Mouse (Mus musculus) midbrain, embryonic 15.5 days (tissue): ENCODE results near the gene Hs2st1. TPM values are rescaled to one million over a fixed set of nuclear protein-coding genes. Genes with fewer than 3 reads are reported as not detected.

Experiments used
- ATAC-seq: fragments of 200-750 bp; cut with Nextera tagmentation; replicated peaks from 2 replicates; pipeline ENCODE4 v1.8.0; 2017; ENCODE audit warnings: moderate TSS enrichment
- H3K27ac ChIP-seq: fragments of 300-500 bp; sonication (generic); 2 replicates; pipeline ENCODE4 v1.5.1; 2015; ENCODE audit warnings: mild to moderate bottlenecking, inconsistent platforms
- H3K27me3 ChIP-seq: fragments of 300-500 bp; sonication (generic); replicated peaks from 2 replicates; pipeline ENCODE4 v1.6.1; 2015; ENCODE audit warnings: inconsistent platforms
- H3K36me3 ChIP-seq: fragments of 300-500 bp; sonication (generic); replicated peaks from 2 replicates; pipeline ENCODE4 v1.6.1; 2015; ENCODE audit warnings: inconsistent platforms
- H3K4me1 ChIP-seq: fragments of 300-500 bp; sonication (generic); 2 replicates; pipeline ENCODE4 v1.6.1; 2015; ENCODE audit warnings: inconsistent platforms
- H3K4me2 ChIP-seq: fragments of 300-500 bp; sonication (generic); 2 replicates; pipeline ENCODE4 v1.6.1; 2015; ENCODE audit warnings: inconsistent platforms, mild to moderate bottlenecking, moderate library complexity
- H3K4me3 ChIP-seq: fragments of 300-500 bp; sonication (generic); 2 replicates; pipeline ENCODE4 v1.5.1; 2015; ENCODE audit warnings: mild to moderate bottlenecking, inconsistent platforms
- H3K9ac ChIP-seq: fragments of 300-500 bp; sonication (generic); 2 replicates; pipeline ENCODE4 v1.6.1; 2015; ENCODE audit warnings: mild to moderate bottlenecking, inconsistent platforms
- H3K9me3 ChIP-seq: fragments of 300-500 bp; sonication (generic); 2 replicates; pipeline ENCODE4 v1.6.1; 2016; ENCODE audit warnings: inconsistent platforms
- WGBS: fragments of 180-500 bp; shearing (Covaris S2); methylation state at CpG from one replicate; pipeline ENCODE4 v1.1.7; 2015; ENCODE audit warnings: mixed read lengths; 5-methylcytosine and 5-hydroxymethylcytosine counted together
- polyA plus RNA-seq: library from polyadenylated mRNA; unstranded; fragments of >200 nt; fragmentation: Nextera tagmentation; extraction: Ambion mirVana; gene quantifications from 2 replicates; pipeline ENCODE4 v1.2.1, GENCODE M21; 2015

The Hs2st1 gene
- polyA plus RNA-seq, 1 experiment from 2014 or later, result 15.6 TPM

DNA sequence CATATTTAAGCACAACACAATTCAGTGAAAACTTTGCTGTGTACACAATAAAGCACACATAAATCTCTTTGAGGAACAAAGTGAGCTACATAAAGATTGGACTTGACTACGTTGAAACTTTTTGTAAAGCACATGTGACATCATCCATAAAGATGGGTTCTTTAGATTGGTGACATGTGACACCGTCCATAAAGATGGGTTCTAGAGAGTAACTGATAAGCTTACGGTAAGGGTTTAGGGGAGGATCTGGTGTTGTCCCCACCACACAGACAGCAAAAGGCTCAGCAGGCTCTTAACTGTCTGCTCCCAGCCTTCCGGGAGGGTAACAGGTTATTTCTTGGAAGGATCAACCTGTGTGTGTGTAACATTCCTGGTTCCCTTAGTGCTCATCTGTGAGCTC, 12.3 kb upstream of the Hs2st1 start:
- no peaks in the 10 kb centered on the region; the same call in 1 of the 2 replicates for H3K36me3 ChIP-seq

DNA sequence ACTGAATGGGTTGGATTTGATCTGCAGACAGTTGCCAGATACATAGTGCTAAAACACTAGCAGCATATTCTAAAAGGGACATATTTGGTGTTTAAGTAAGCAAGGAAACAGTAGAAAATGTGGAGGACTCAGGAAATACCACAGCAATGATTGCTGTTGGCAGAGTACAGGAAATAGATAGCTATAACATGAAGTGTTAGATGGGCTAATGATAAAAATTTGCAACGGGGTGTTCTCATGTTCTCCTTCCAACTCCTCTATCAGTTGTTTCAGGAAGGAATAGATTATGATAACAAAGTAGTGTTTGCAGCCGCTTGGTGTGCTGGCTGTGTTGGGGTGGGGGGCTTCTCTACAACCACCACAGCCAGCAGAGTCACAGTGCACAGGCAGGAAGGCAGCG, 11.9 kb upstream of the Hs2st1 start:
- Histone ChIP-seq H3K27ac (no peak overlapping the region), H3K4me1 (no peaks in the 10 kb centered on the region), H3K36me3 (no peaks in the 10 kb centered on the region; the same call in 1 of the 2 replicates), H3K4me2 (no peak overlapping the region), H3K9ac (no peak overlapping the region), H3K9me3 (no peaks in the 10 kb centered on the region), H3K27me3 (no peaks in the 10 kb centered on the region), H3K4me3 (no peak overlapping the region)
- no peak for ATAC-seq
- WGBS, result 88% methylated on average over 3 of the region's 3 CpGs

More for the DNA sequence above, 12.3 kb upstream of the Hs2st1 start:
- no peaks in the 10 kb centered on the region for H3K4me1 ChIP-seq
- H3K9ac ChIP-seq, result no peak overlapping the region
- H3K27me3 ChIP-seq, result no peaks in the 10 kb centered on the region
- H3K9me3 ChIP-seq, result no peaks in the 10 kb centered on the region
- WGBS, result 91% methylated on average over 4 of the region's 4 CpGs
- H3K4me2 ChIP-seq, result no peak overlapping the region
- ATAC-seq, result no peak
- H3K27ac ChIP-seq, result no peak overlapping the region
- H3K4me3 ChIP-seq, result no peak overlapping the region

DNA sequence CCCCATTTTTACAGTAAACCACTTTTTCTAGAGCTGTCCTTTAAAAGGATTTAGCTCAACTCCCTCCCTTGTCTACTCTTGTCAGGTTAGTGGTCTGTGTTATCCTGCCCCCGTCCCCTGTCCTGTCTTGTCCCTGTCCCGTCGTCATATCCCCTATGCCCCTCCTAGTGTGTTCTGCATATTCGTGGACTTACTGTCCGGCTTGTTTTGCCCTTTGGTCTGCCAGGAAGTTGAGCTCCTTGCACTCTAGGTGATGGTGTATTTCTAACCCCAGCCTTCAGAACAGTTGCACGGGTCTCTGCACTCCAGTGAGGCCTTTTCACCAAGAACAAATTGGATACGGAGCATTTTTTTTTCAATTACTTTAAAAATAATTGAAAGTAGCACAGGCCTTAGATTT, 10.3 kb upstream of the Hs2st1 start:
- H3K4me3 ChIP-seq, result no peak overlapping the region
- H3K4me1 ChIP-seq, result no peaks in the 10 kb centered on the region
- WGBS, result 80% methylated on average over 7 of the region's 7 CpGs
- H3K9me3 ChIP-seq, result no peaks in the 10 kb centered on the region
- H3K27me3 ChIP-seq, result no peaks in the 10 kb centered on the region
- no peaks in the 10 kb centered on the region; the same call in 1 of the 2 replicates for H3K36me3 ChIP-seq
- H3K9ac ChIP-seq, result no peak overlapping the region
- no peak overlapping the region for H3K4me2 ChIP-seq
- no peak for ATAC-seq
- H3K27ac ChIP-seq, result no peak overlapping the region

- Histone ChIP-seq H3K36me3 (no peaks in the 10 kb centered on the region; the same call in 1 of the 2 replicates), H3K27me3 (no peaks in the 10 kb centered on the region), H3K4me3 (no peak overlapping the region), H3K9me3 (no peaks in the 10 kb centered on the region), H3K27ac (no peak overlapping the region), H3K4me2 (no peak overlapping the region), H3K9ac (no peak overlapping the region), H3K4me1 (no peaks in the 10 kb centered on the region)
- ATAC-seq, result no peak
- 88% methylated on average over 5 of the region's 5 CpGs for WGBS
Measured at GRCm38 (mm10) chr3:144579796-144580195, 9.8 kb upstream of the Hs2st1 start.

- H3K4me3 ChIP-seq, result no peak overlapping the region
- H3K9me3 ChIP-seq, result no peaks in the 10 kb centered on the region
- no peak overlapping the region for H3K9ac ChIP-seq
- 97% methylated on average over 4 of the region's 4 CpGs for WGBS
- ATAC-seq, result no peak
- H3K27me3 ChIP-seq, result no peaks in the 10 kb centered on the region
- H3K4me2 ChIP-seq, result no peak overlapping the region
- 0 out of 2 replicates have a peak, but pooled peaks cover under 1% of the 10 kb centered on the region for H3K4me1 ChIP-seq
- no peaks in the 10 kb centered on the region; the same call in 1 of the 2 replicates for H3K36me3 ChIP-seq
- no peak overlapping the region for H3K27ac ChIP-seq
Measured at GRCm38 (mm10) chr3:144578921-144579320, 8.9 kb upstream of the Hs2st1 start.

DNA sequence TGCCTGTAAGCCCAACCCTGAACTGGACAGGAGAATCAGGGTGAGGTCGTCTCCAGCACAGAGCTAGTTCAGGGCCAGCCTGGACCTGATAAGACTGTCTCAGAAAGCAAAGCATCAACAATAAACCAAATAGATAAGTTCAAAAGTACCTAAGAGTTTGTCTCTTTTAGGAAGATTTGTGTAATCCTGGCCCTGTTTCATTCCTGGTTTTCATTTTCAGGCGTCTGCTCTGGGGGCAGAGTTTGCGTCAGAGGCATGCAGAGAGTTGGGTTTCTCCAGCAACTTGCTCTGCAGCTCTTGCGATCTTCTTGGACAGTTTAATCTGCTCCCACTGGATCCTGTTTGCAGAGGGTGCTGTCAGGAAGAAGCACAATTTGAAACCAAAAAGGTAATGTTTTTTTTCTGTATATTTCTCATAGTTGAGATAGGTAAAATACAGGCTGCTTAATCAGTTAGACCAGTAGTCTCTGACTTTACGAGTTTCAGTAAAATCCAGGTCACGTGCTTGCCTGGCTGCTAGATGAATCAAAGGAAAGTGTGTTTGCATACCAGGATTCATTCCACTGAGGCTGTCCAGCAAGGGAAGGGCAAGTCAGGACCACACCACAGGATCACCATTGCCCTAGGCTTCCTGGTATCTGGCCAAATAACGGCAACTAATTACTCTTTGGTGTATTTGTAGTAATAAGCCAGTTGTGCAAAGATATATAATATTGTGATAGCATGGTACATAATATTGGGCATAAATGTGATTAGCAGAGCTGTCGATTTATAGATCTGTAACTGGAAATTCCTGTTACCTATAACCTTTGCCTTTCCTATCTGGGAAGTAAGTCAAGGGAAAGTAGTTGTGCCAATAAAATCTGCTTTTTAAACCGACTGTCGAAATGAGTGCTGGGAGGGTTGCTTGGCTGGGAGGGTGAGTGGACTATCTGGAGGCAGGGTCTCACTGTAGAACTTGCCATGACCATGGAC, 7.7 kb upstream of the Hs2st1 start:
- no peaks in the 10 kb centered on the region for H3K27me3 ChIP-seq
- no peak overlapping the region for H3K9ac ChIP-seq
- no peaks in the 10 kb centered on the region; the same call in 1 of the 2 replicates for H3K36me3 ChIP-seq
- 0 out of 2 replicates have a peak, but pooled peaks cover 7% of the 10 kb centered on the region for H3K4me1 ChIP-seq
- ATAC-seq, result no peak
- H3K4me2 ChIP-seq, result no peak overlapping the region
- no peaks in the 10 kb centered on the region for H3K9me3 ChIP-seq
- H3K27ac ChIP-seq, result no peak overlapping the region
- WGBS, result 91% methylated on average over 10 of the region's 10 CpGs
- H3K4me3 ChIP-seq, result no peak overlapping the region

GRCm38 (mm10) chr3:144574256-144574655, 4.3 kb upstream of the Hs2st1 start:
- Histone ChIP-seq H3K4me3 (no peak overlapping the region), H3K27ac (no peak overlapping the region), H3K4me1 (peaks cover 23% of the 10 kb centered on the region), H3K27me3 (no peaks in the 10 kb centered on the region), H3K4me2 (no peak overlapping the region), H3K9ac (no peak overlapping the region), H3K36me3 (no peaks in the 10 kb centered on the region; the same call in 1 of the 2 replicates), H3K9me3 (no peaks in the 10 kb centered on the region)
- ATAC-seq, result no peak
- WGBS, result 91% methylated on average over 7 of the region's 7 CpGs

GRCm38 (mm10) chr3:144570816-144571487, 971 bp upstream of the Hs2st1 start:
- no peaks in the 10 kb centered on the region; the same call in 1 of the 2 replicates for H3K36me3 ChIP-seq
- under 1% methylated on average over 25 of the region's 25 CpGs for WGBS
- H3K9me3 ChIP-seq, result no peaks in the 10 kb centered on the region
- no peak for ATAC-seq
- H3K27ac ChIP-seq, result peak overlapping the region; percentile 92
- H3K4me1 ChIP-seq, result peaks cover 43% of the 10 kb centered on the region
- no peaks in the 10 kb centered on the region for H3K27me3 ChIP-seq
- peak overlapping the region; percentile 55 for H3K4me2 ChIP-seq
- peak overlapping the region; percentile 91 for H3K9ac ChIP-seq
- peak overlapping the region; percentile 56 for H3K4me3 ChIP-seq

GRCm38 (mm10) chr3:144569401-144569971, 495 bp downstream of the Hs2st1 start:
- peak overlapping the region; percentile 64 for H3K9ac ChIP-seq
- peak overlapping the region; percentile 56 for H3K4me3 ChIP-seq
- peak; percentile 40 for ATAC-seq
- no peaks in the 10 kb centered on the region for H3K9me3 ChIP-seq
- H3K27ac ChIP-seq, result peak overlapping the region; percentile 86
- no peaks in the 10 kb centered on the region for H3K27me3 ChIP-seq
- under 1% methylated on average over 47 of the region's 47 CpGs for WGBS
- H3K4me2 ChIP-seq, result peak overlapping the region; percentile 90
- H3K36me3 ChIP-seq, result no peaks in the 10 kb centered on the region; the same call in 1 of the 2 replicates
- H3K4me1 ChIP-seq, result peaks cover 43% of the 10 kb centered on the region

GRCm38 (mm10) chr3:144568861-144569361, 1.1 kb downstream of the Hs2st1 start:
- H3K27me3 ChIP-seq, result no peaks in the 10 kb centered on the region
- peaks cover 42% of the 10 kb centered on the region for H3K4me1 ChIP-seq
- no peaks in the 10 kb centered on the region; the same call in 1 of the 2 replicates for H3K36me3 ChIP-seq
- peak overlapping the region; percentile 64 for H3K9ac ChIP-seq
- H3K4me3 ChIP-seq, result peak overlapping the region; percentile 56
- no peak for ATAC-seq
- WGBS, result under 1% methylated on average over 21 of the region's 21 CpGs
- peak overlapping the region; percentile 86 for H3K27ac ChIP-seq
- no peaks in the 10 kb centered on the region for H3K9me3 ChIP-seq
- H3K4me2 ChIP-seq, result peak overlapping the region; percentile 90

DNA sequence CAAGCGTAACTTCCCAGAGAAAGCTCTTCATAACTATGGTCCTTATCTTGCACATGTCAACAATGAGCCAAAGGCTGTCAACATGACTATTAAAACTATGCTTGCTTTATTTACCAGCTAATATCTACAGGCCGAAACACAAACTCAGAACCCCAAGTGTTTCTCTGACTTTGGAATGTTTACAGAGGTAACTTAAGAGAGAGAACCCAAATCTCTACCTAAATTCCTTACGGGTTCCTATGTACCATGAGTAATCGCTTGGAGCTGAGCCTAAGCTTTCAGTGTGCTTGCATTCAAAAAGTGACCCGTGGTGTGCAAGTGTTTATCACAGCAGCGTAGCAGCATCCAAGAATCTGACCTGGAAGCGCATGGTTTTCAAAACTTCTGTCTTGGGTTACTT, 4.8 kb downstream of the Hs2st1 start:
- no peak overlapping the region for H3K9ac ChIP-seq
- peaks cover 20% of the 10 kb centered on the region for H3K4me1 ChIP-seq
- 95% methylated on average over 7 of the region's 7 CpGs for WGBS
- no peak overlapping the region for H3K4me2 ChIP-seq
- no peaks in the 10 kb centered on the region for H3K9me3 ChIP-seq
- H3K36me3 ChIP-seq, result no peaks in the 10 kb centered on the region
- no peak overlapping the region for H3K4me3 ChIP-seq
- no peak overlapping the region for H3K27ac ChIP-seq
- ATAC-seq, result no peak
- H3K27me3 ChIP-seq, result no peaks in the 10 kb centered on the region

DNA sequence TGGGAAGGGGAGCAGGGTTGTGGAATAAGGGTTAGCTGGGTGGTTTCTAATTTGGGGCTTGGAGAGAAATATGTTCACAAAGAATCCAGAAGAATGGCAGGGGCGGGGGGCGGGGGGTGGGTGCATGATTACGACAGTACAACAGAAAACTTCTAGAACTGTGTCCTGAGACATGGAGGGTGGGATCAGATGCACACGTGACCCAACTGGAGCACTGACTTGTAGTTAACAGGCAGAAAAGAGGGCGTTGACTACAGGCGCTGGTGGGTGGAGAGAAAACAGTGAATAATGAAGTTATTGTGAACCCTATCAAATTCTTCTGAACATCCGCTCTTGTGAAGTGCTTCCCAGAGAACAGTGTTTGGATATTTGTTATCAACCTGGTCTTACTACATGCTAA, 6.1 kb downstream of the Hs2st1 start:
- Histone ChIP-seq H3K27ac (no peak overlapping the region), H3K9me3 (no peaks in the 10 kb centered on the region), H3K27me3 (no peaks in the 10 kb centered on the region), H3K9ac (no peak overlapping the region), H3K4me3 (no peak overlapping the region), H3K4me1 (peaks cover 22% of the 10 kb centered on the region), H3K36me3 (no peaks in the 10 kb centered on the region), H3K4me2 (no peak overlapping the region)
- ATAC-seq, result no peak
- 91% methylated on average over 7 of the region's 7 CpGs for WGBS
